Mouse (Mus musculus) bone marrow macrophage, adult 2 months (primary cell): Measurements from ENCODE around the gene Ppid.

ENCODE experiments used
- CTCF ChIP-seq: IDR thresholded peaks from 2 replicates; pipeline ENCODE4 v1.5.1; 2012; ENCODE audit warnings: low read depth, mild to moderate bottlenecking, low read length, moderate library complexity
- POLR2A ChIP-seq: IDR thresholded peaks from 2 replicates; pipeline ENCODE4 v1.6.1; 2012; ENCODE audit warnings: mild to moderate bottlenecking, low read depth, low read length, borderline replicate concordance

- TF ChIP-seq POLR2A (no peak), CTCF (no peak)
These were observed 30.6 kb upstream of the Ppid start for GRCm38 (mm10) chr3:79560555-79560954.
